Mouse (Mus musculus): ENCODE measurements around the gene Tmprss13. TPM values are rescaled to one million over a fixed set of nuclear protein-coding genes. Genes with fewer than 3 reads are reported as not detected.

The Tmprss13 gene
- polyA plus RNA-seq, 1 experiment from 2014 or later, result 0.05 TPM

- Histone ChIP-seq H3K9me3 (ENCODE audit: control insufficient read depth, low read length) (no peaks in the 10 kb centered on the region), H3K9ac (replicated peaks; ENCODE audit: low read depth, low read length) (no peak overlapping the region), H3K27ac (ENCODE audit: low read depth, low read length) (no peak overlapping the region), H3K27me3 (ENCODE audit: control insufficient read depth, insufficient read depth, low read length) (no peaks in the 10 kb centered on the region), H3K4me3 (ENCODE audit: low read depth, low read length) (no peak overlapping the region), H3K4me1 (ENCODE audit: control insufficient read depth, insufficient read depth, low read length) (no peaks in the 10 kb centered on the region), H3K4me2 (ENCODE audit: low read depth, low read length) (no peak overlapping the region), H3K36me3 (ENCODE audit: control insufficient read depth, insufficient read depth, low read length) (no peaks in the 10 kb centered on the region)
- WGBS, result 89% methylated on average over 4 of the region's 4 CpGs
- ATAC-seq (ENCODE audit: low read depth), result no peak
Measured at GRCm38 (mm10) chr9:45321946-45322430, 3.1 kb downstream of the Tmprss13 start.

- Histone ChIP-seq H3K9ac (replicated peaks; ENCODE audit: low read depth, low read length) (no peak overlapping the region), H3K27me3 (ENCODE audit: control insufficient read depth, insufficient read depth, low read length) (no peaks in the 10 kb centered on the region), H3K27ac (ENCODE audit: low read depth, low read length) (no peak overlapping the region), H3K9me3 (ENCODE audit: control insufficient read depth, low read length) (no peaks in the 10 kb centered on the region), H3K4me1 (ENCODE audit: control insufficient read depth, insufficient read depth, low read length) (no peaks in the 10 kb centered on the region), H3K36me3 (ENCODE audit: control insufficient read depth, insufficient read depth, low read length) (no peaks in the 10 kb centered on the region), H3K4me3 (ENCODE audit: low read depth, low read length) (no peak overlapping the region), H3K4me2 (ENCODE audit: low read depth, low read length) (no peak overlapping the region)
- 91% methylated on average over 9 of the region's 9 CpGs for WGBS
- ATAC-seq (ENCODE audit: low read depth), result no peak
Measured at GRCm38 (mm10) chr9:45326390-45326789, 7.5 kb downstream of the Tmprss13 start.

- WGBS, result 94% methylated on average over 4 of the region's 4 CpGs
- no peak for ATAC-seq (ENCODE audit: low read depth)
- no peaks in the 10 kb centered on the region for H3K36me3 ChIP-seq (ENCODE audit: control insufficient read depth, insufficient read depth, low read length)
- no peak overlapping the region for H3K27ac ChIP-seq (ENCODE audit: low read depth, low read length)
- H3K9me3 ChIP-seq (ENCODE audit: control insufficient read depth, low read length), result no peaks in the 10 kb centered on the region
- H3K4me3 ChIP-seq (ENCODE audit: low read depth, low read length), result no peak overlapping the region
- H3K9ac ChIP-seq (replicated peaks; ENCODE audit: low read depth, low read length), result no peak overlapping the region
- no peak overlapping the region for H3K4me2 ChIP-seq (ENCODE audit: low read depth, low read length)
- no peaks in the 10 kb centered on the region for H3K27me3 ChIP-seq (ENCODE audit: control insufficient read depth, insufficient read depth, low read length)
- H3K4me1 ChIP-seq (ENCODE audit: control insufficient read depth, insufficient read depth, low read length), result no peaks in the 10 kb centered on the region
Measured at GRCm38 (mm10) chr9:45328263-45328662, 9.4 kb downstream of the Tmprss13 start.

GRCm38 (mm10) chr9:45329577-45329976 lies 10.7 kb downstream of the Tmprss13 start:
- Histone ChIP-seq H3K4me2 (ENCODE audit: low read depth, low read length) (no peak overlapping the region), H3K4me3 (ENCODE audit: low read depth, low read length) (no peak overlapping the region), H3K27ac (ENCODE audit: low read depth, low read length) (no peak overlapping the region), H3K9me3 (ENCODE audit: control insufficient read depth, low read length) (no peaks in the 10 kb centered on the region), H3K36me3 (ENCODE audit: control insufficient read depth, insufficient read depth, low read length) (no peaks in the 10 kb centered on the region), H3K4me1 (ENCODE audit: control insufficient read depth, insufficient read depth, low read length) (no peaks in the 10 kb centered on the region), H3K9ac (replicated peaks; ENCODE audit: low read depth, low read length) (no peak overlapping the region), H3K27me3 (ENCODE audit: control insufficient read depth, insufficient read depth, low read length) (no peaks in the 10 kb centered on the region)
- no peak for ATAC-seq (ENCODE audit: low read depth)
- WGBS, result 92% methylated on average over 6 of the region's 6 CpGs

GRCm38 (mm10) chr9:45337406-45337805 lies 18.5 kb downstream of the Tmprss13 start:
- H3K27me3 ChIP-seq (ENCODE audit: control insufficient read depth, insufficient read depth, low read length), result no peaks in the 10 kb centered on the region
- no peak overlapping the region for H3K9ac ChIP-seq (replicated peaks; ENCODE audit: low read depth, low read length)
- no peak overlapping the region for H3K4me3 ChIP-seq (ENCODE audit: low read depth, low read length)
- no peaks in the 10 kb centered on the region for H3K36me3 ChIP-seq (ENCODE audit: control insufficient read depth, insufficient read depth, low read length)
- 88% methylated on average over 2 of the region's 2 CpGs for WGBS
- no peaks in the 10 kb centered on the region for H3K4me1 ChIP-seq (ENCODE audit: control insufficient read depth, insufficient read depth, low read length)
- no peak for ATAC-seq (ENCODE audit: low read depth)
- no peaks in the 10 kb centered on the region for H3K9me3 ChIP-seq (ENCODE audit: control insufficient read depth, low read length)
- H3K27ac ChIP-seq (ENCODE audit: low read depth, low read length), result no peak overlapping the region
- no peak overlapping the region for H3K4me2 ChIP-seq (ENCODE audit: low read depth, low read length)

- H3K9me3 ChIP-seq (ENCODE audit: control insufficient read depth, low read length), result no peaks in the 10 kb centered on the region
- no peak overlapping the region for H3K27ac ChIP-seq (ENCODE audit: low read depth, low read length)
- H3K4me3 ChIP-seq (ENCODE audit: low read depth, low read length), result no peak overlapping the region
- no peaks in the 10 kb centered on the region for H3K4me1 ChIP-seq (ENCODE audit: control insufficient read depth, insufficient read depth, low read length)
- ATAC-seq (ENCODE audit: low read depth), result no peak
- no peaks in the 10 kb centered on the region for H3K36me3 ChIP-seq (ENCODE audit: control insufficient read depth, insufficient read depth, low read length)
- H3K27me3 ChIP-seq (ENCODE audit: control insufficient read depth, insufficient read depth, low read length), result no peaks in the 10 kb centered on the region
- H3K4me2 ChIP-seq (ENCODE audit: low read depth, low read length), result no peak overlapping the region
- WGBS, result 93% methylated on average over 3 of the region's 3 CpGs
- no peak overlapping the region for H3K9ac ChIP-seq (replicated peaks; ENCODE audit: low read depth, low read length)
Measured at GRCm38 (mm10) chr9:45343066-45343465, 24.2 kb downstream of the Tmprss13 start.

GRCm38 (mm10) chr9:45345516-45345915 lies 26.6 kb downstream of the Tmprss13 start:
- H3K4me1 ChIP-seq (ENCODE audit: control insufficient read depth, insufficient read depth, low read length), result no peaks in the 10 kb centered on the region
- H3K4me2 ChIP-seq (ENCODE audit: low read depth, low read length), result no peak overlapping the region
- H3K27me3 ChIP-seq (ENCODE audit: control insufficient read depth, insufficient read depth, low read length), result no peaks in the 10 kb centered on the region
- H3K4me3 ChIP-seq (ENCODE audit: low read depth, low read length), result no peak overlapping the region
- H3K36me3 ChIP-seq (ENCODE audit: control insufficient read depth, insufficient read depth, low read length), result no peaks in the 10 kb centered on the region
- no peaks in the 10 kb centered on the region for H3K9me3 ChIP-seq (ENCODE audit: control insufficient read depth, low read length)
- no peak overlapping the region for H3K27ac ChIP-seq (ENCODE audit: low read depth, low read length)
- no peak; the same call in 1 of the 2 replicates for ATAC-seq (ENCODE audit: low read depth)
- 77% methylated on average over 2 of the region's 2 CpGs for WGBS
- no peak overlapping the region for H3K9ac ChIP-seq (replicated peaks; ENCODE audit: low read depth, low read length)

GRCm38 (mm10) chr9:45346276-45346675 lies 27.4 kb downstream of the Tmprss13 start:
- no peaks in the 10 kb centered on the region for H3K27me3 ChIP-seq (ENCODE audit: control insufficient read depth, insufficient read depth, low read length)
- no peak for ATAC-seq (ENCODE audit: low read depth)
- 70% methylated on average over 6 of the region's 6 CpGs for WGBS

GRCm38 (mm10) chr9:45348560-45348959 lies 29.7 kb downstream of the Tmprss13 start:
- H3K4me3 ChIP-seq (ENCODE audit: low read depth, low read length), result no peak overlapping the region
- ATAC-seq (ENCODE audit: low read depth), result no peak
- H3K9me3 ChIP-seq (ENCODE audit: control insufficient read depth, low read length), result no peaks in the 10 kb centered on the region
- H3K4me1 ChIP-seq (ENCODE audit: control insufficient read depth, insufficient read depth, low read length), result no peaks in the 10 kb centered on the region
- H3K27me3 ChIP-seq (ENCODE audit: control insufficient read depth, insufficient read depth, low read length), result no peaks in the 10 kb centered on the region
- no peak overlapping the region for H3K9ac ChIP-seq (replicated peaks; ENCODE audit: low read depth, low read length)
- no peak overlapping the region for H3K27ac ChIP-seq (ENCODE audit: low read depth, low read length)
- H3K36me3 ChIP-seq (ENCODE audit: control insufficient read depth, insufficient read depth, low read length), result no peaks in the 10 kb centered on the region
- H3K4me2 ChIP-seq (ENCODE audit: low read depth, low read length), result no peak overlapping the region
- WGBS, result 79% methylated on average over 6 of the region's 6 CpGs

More at GRCm38 (mm10) chr9:45346276-45346675, 27.4 kb downstream of the Tmprss13 start:
- no peak overlapping the region for H3K4me2 ChIP-seq (ENCODE audit: low read depth, low read length)
- H3K4me1 ChIP-seq (ENCODE audit: control insufficient read depth, insufficient read depth, low read length), result no peaks in the 10 kb centered on the region
- no peak overlapping the region for H3K9ac ChIP-seq (replicated peaks; ENCODE audit: low read depth, low read length)
- no peaks in the 10 kb centered on the region for H3K36me3 ChIP-seq (ENCODE audit: control insufficient read depth, insufficient read depth, low read length)
- H3K27ac ChIP-seq (ENCODE audit: low read depth, low read length), result no peak overlapping the region
- H3K9me3 ChIP-seq (ENCODE audit: control insufficient read depth, low read length), result no peaks in the 10 kb centered on the region
- H3K4me3 ChIP-seq (ENCODE audit: low read depth, low read length), result no peak overlapping the region

All from neural tube, embryonic 14.5 days (tissue).